In genomic region chr17:10766735-10767406, GRCm38 (mm10) we compare ENCODE assay signal across 21 mouse cellular contexts.
DNase-seq lines count a peak whose midpoint lies in the region; ATAC-seq lines count a peak whose summit lies in the region.
"Had no signal": no experiment of that assay in that cellular context is flagged by ENCODE, and none has a peak within 500 bp of the region (broad histone marks: within the 10 kb centered on the region; RNA-seq: fewer than 3 reads in every experiment).

No protein-coding gene starts in this region.

- WGBS in heart, embryonic 15.5 days, result 53% methylated on average over 10 of the region's 10 CpGs
- 64% methylated on average over 10 of the region's 10 CpGs for WGBS in liver, embryonic 12.5 days (ENCODE audit: insufficient replicate concordance)

- no peaks in the 10 kb centered on the region for H3K9me3 ChIP-seq in heart, embryonic 15.5 days (replicated peaks)
- no peaks in the 10 kb centered on the region for H3K9me3 ChIP-seq in liver, embryonic 12.5 days (replicated peaks)
- H3K9me3 ChIP-seq: forebrain, embryonic 15.5 days had no signal

- H3K4me3 ChIP-seq in heart, embryonic 15.5 days, result no peak overlapping the region
- no peak overlapping the region for H3K4me3 ChIP-seq in liver, embryonic 12.5 days
- H3K4me3 ChIP-seq: forebrain, embryonic 15.5 days; layer of hippocampus, adult 2 months had no signal

- no peak for ATAC-seq in heart, embryonic 15.5 days (replicated peaks; ENCODE audit: insufficient number of reproducible peaks, insufficient read depth, low FRiP score, low read depth)
- ATAC-seq in liver, embryonic 12.5 days, result no peak
- ATAC-seq: forebrain, embryonic 15.5 days; hindbrain, embryonic 16.5 days; liver, postnatal 0 days had no signal

- H3K4me2 ChIP-seq in heart, embryonic 15.5 days, result no peak overlapping the region
- H3K4me2 ChIP-seq in liver, embryonic 12.5 days, result no peak overlapping the region
- H3K4me2 ChIP-seq: forebrain, embryonic 15.5 days had no signal

- H3K27ac ChIP-seq in heart, embryonic 15.5 days, result 0 out of 2 replicates have a peak overlapping the region, but pooled peaks have one; percentile 9
- H3K27ac ChIP-seq in liver, embryonic 12.5 days, result no peak overlapping the region
- H3K27ac ChIP-seq: forebrain, embryonic 15.5 days; layer of hippocampus, adult 2 months; stomach, postnatal 0 days had no signal

- no peaks in the 10 kb centered on the region for H3K27me3 ChIP-seq in heart, embryonic 15.5 days
- no peaks in the 10 kb centered on the region for H3K27me3 ChIP-seq in liver, embryonic 12.5 days (replicated peaks)
- H3K27me3 ChIP-seq: forebrain, embryonic 15.5 days had no signal

- H3K9ac ChIP-seq in heart, embryonic 15.5 days, result no peak overlapping the region
- H3K9ac ChIP-seq in liver, embryonic 12.5 days, result no peak overlapping the region
- H3K9ac ChIP-seq: forebrain, embryonic 15.5 days; liver, postnatal 0 days had no signal

- H3K4me1 ChIP-seq in heart, embryonic 15.5 days (replicated peaks), result peaks cover 6% of the 10 kb centered on the region; the same call in 1 of the 2 replicates
- H3K4me1 ChIP-seq in liver, embryonic 12.5 days, result no peaks in the 10 kb centered on the region

- DNase-seq in gastrocnemius, adult 8-10 months (ENCODE audit: low spot score in 2 of 2), result peak; percentile 40 to 44
- no peak for DNase-seq in gastrocnemius, postnatal 4 days (ENCODE audit: low spot score in 2 of 2)
- DNase-seq in heart, postnatal 4 days, result no peak
- DNase-seq in lung, postnatal 36 days, result peak; percentile 12
- no peak for DNase-seq in lung, postnatal 14 days
- no peak for DNase-seq in natural killer cell, adult 2 months (ENCODE audit: low spot score in 2 of 2)
- DNase-seq: adrenal gland, postnatal 36 days; cerebellum, adult 11-12 months; cerebellum, postnatal 14 days; embryo, embryonic 11 days; kidney, adult 11 months; liver; liver, postnatal 0 days; lung, postnatal 10 days; right cerebral cortex, postnatal 4 days had no signal

- H3K36me3 ChIP-seq in heart, embryonic 15.5 days, result no peaks in the 10 kb centered on the region
- H3K36me3 ChIP-seq in liver, embryonic 12.5 days, result no peaks in the 10 kb centered on the region
- H3K36me3 ChIP-seq: forebrain, embryonic 15.5 days had no signal

Comparison
In these comparisons a context has a peak if more than half of its experiments do, and no peak if none do; other contexts are left out.
1. DNase-seq: peak in gastrocnemius, adult 8-10 months (2 of 2) and lung, postnatal 36 days (single experiment); none in gastrocnemius, postnatal 4 days (0 of 2), heart, postnatal 4 days (single experiment), lung, postnatal 14 days (single experiment) and natural killer cell, adult 2 months (0 of 2).